Mouse (Mus musculus) heart, adult 2 months (tissue): ENCODE measurements at regions not wholly inside any gene's neighbourhood (a gene's known extent, or its start where the extent isn't known, plus 50 kb on each side); places are given as distances from the start of the nearest gene placed in this dataset.

Source experiments
- CTCF ChIP-seq: fragments of 200-600 bp; IDR thresholded peaks from 2 replicates; pipeline ENCODE4 v1.8.1; 2022; ENCODE audit warnings: antibody characterized with exemption, mild to moderate bottlenecking, moderate library complexity
- POLR2A ChIP-seq: fragments of 200-500 bp; IDR thresholded peaks from 2 replicates; pipeline ENCODE4 v1.6.1; 2011; ENCODE audit warnings: mild to moderate bottlenecking, low read depth, low read length, control low read depth; ENCODE audit not compliant: insufficient read depth

GRCm38 (mm10) chr9:59086556-59087102 is 50.4 kb upstream of the Neo1 start:
- TF ChIP-seq CTCF (no peak), POLR2A (no peak)
